Mouse (Mus musculus): Measurements from ENCODE around the gene Zfp385b.

Gene Zfp385b

GRCm38 (mm10) chr2:77515654-77516053 is 303.8 kb downstream of the Zfp385b start:
- DNase-seq (ENCODE audit: low spot score) = no peak

DNA sequence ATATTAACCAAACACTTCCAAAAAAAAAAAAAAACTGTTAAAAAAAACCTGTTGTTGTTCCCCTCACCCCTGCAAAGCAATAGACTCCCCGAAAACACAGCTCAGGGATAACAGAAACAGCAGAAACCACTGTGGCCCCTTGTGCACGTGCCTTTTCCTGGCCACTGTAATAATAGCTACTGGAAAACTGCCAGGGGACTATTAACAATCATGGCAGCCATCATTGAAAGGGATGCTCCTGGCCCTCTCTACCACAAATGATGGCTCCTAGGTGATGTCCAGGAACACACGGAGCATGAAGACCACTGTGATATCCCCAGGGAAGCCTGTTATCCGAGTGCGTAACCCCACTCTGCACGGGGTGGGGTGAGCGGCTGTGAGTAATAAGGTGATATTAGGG is 304.4 kb downstream of the Zfp385b start:
- DNase-seq (ENCODE audit: low spot score) = no peak

DNA sequence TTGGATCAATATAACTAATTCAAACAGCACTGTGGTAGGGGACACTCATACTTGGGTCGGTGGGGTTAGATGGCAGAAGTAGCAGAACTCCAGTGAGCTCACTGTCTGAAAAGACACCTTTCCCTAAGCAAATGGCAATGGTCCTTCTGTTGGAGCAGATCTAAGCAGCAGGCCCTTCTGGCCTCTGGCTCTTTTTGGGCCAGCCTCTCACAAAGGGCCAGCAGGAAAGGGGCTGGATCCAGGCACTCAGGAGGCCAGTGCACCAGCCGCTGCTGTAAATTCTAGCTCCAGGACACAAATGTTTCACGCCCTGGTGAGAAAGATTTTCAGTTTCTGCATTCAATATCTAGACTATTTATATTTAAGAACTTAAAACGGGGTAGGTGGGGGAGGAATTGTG is 305.0 kb downstream of the Zfp385b start:
- DNase-seq (ENCODE audit: low spot score) = no peak

DNA sequence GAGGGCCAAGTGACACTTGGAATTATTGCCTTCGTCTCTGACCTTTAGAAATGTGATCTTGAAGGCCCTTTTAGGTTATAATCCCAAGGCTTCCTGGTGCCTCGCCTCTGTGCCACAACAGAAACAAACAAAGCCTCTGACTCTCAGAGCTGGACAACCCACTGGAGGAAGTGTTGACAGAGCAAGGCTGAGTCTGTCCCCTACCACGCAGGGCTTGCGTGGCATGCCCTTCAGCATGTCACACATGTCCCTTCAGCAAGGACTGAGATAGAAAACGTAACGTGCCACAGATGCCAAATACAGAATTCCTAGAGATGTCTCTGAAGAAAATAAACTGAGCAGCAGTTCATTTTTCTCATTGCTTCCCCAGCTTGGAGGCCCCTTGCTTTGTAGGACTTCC is 310.7 kb downstream of the Zfp385b start:
- no peak for DNase-seq (ENCODE audit: low spot score)

GRCm38 (mm10) chr2:77506308-77506707 is 313.1 kb downstream of the Zfp385b start:
- DNase-seq (ENCODE audit: low spot score) = no peak

- DNase-seq (ENCODE audit: low spot score) = no peak
Measured at GRCm38 (mm10) chr2:77505614-77506013, 313.8 kb downstream of the Zfp385b start.

DNA sequence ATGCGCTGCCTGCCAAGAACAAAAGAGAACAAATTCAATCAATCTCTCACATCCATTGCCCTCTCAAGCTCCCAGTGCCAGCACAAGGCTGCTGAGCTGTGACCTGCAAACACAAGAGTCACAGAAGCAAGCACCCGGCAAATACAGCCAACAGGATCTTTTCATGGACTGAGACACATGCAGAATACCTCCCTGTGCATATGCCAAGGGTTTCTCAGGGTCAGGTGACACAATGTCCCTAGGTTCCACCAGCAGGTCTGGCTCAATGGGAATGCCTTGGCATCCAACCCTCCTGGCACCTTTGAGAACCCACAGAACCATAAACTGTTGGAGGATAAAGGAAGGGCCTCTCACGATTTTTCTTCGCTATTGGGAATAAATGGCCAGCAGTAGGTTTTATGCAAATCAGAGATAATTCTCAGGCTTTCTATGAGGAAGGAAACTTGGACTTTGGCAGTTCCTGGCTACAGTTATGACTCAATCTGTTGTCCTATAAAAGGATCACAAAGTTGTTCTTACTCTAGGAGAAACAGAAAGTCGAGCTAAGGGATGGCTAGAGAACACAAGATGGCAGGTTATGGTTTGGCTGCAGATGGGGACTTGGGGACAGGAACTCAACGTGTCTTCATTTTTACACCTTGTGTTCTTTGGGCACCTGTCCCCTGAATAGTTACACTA is 315.6 kb downstream of the Zfp385b start:
- no peak for DNase-seq (ENCODE audit: low spot score)

GRCm38 (mm10) chr2:77503217-77503616 is 316.2 kb downstream of the Zfp385b start:
- no peak for DNase-seq (ENCODE audit: low spot score)

DNA sequence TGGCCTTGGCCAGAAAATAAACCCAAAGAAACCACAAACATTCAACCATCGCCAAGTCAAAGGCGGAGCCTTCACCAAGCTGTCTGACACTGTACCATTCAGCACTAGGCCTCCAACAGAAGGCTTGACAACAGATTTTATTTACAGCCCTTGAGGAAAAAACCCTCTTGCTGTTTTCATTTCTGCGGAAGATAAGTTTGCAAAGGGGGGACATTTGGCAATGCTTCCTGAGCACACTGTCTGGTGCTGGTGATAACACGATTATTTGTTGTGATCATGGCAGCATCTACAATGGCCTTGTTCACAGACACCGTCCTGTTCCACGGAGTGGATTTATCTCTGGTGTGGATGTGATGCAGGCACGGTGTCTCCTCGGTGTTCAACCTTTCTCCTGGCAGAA is 317.0 kb downstream of the Zfp385b start:
- no peak for DNase-seq (ENCODE audit: low spot score)

GRCm38 (mm10) chr2:77500480-77500879 is 319.0 kb downstream of the Zfp385b start:
- no peak for DNase-seq (ENCODE audit: low spot score)

- DNase-seq (ENCODE audit: low spot score) = no peak
Measured at GRCm38 (mm10) chr2:77498379-77498778, 321.1 kb downstream of the Zfp385b start.

DNA sequence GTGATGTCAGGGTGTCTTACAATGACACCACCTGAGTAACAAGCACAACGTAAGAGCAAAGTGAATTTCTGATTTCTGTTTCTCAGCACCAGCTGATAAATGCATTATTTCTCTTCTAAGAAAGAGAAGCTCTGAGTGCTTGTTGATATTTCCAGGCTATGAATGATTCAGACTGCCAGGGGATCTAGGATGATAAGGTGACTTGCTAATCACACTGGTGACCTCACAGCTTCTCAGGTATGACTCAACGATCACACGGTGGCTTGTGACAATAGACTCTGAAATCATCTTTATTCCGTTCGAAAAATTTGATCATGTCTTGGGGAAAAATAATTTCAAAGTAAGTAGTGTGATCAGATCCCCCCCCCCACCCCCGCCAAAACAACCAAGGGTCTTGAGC is 321.5 kb downstream of the Zfp385b start:
- no peak for DNase-seq (ENCODE audit: low spot score)

GRCm38 (mm10) chr2:77496071-77496470 is 323.4 kb downstream of the Zfp385b start:
- no peak for DNase-seq (ENCODE audit: low spot score)

DNA sequence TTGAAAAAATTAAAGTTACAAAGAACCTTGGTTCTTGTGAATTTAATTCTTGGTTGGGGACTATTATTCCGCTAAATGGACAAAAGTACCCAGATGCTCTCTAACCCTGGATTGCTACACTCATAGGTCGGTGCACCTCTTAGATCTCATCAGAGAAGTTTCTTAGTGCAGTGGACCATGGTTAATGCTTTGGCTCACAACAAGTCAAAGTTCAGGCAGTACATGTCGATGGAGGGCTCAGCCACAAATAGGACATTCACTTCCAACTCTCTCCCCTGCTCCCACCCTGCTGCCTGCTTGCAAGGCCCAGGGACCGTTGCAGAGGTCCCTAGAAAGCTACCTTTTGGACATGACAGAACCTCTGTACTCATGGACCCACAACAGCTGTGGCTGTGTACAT is 324.1 kb downstream of the Zfp385b start:
- DNase-seq (ENCODE audit: low spot score) = no peak

DNA sequence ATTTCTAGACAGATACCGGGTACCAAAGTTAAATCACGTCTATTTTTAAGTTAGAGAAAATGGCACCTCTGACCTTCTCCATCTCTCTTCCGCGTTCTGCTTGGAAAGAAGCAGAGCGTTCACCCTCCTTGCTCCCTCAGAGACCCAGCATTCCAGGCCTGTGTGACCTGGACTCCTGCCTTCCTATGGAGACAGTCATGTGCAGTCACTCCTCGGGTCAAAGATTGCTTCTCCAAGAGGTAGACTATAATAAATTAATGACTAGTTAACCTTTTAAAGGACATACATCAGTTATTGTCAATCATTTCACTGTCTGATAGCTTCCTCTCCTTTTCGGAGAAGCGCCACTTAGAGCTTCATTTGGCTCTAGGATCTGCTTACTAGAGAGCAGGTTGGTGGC is 325.7 kb downstream of the Zfp385b start:
- DNase-seq (ENCODE audit: low spot score) = no peak

GRCm38 (mm10) chr2:77487151-77487550 is 332.3 kb downstream of the Zfp385b start:
- DNase-seq (ENCODE audit: low spot score) = no peak

GRCm38 (mm10) chr2:77481274-77481673 is 338.2 kb downstream of the Zfp385b start:
- DNase-seq (ENCODE audit: low spot score) = no peak

- no peak for DNase-seq (ENCODE audit: low spot score)
Measured at GRCm38 (mm10) chr2:77477536-77477935, 341.9 kb downstream of the Zfp385b start.

GRCm38 (mm10) chr2:77476444-77476843 is 343.0 kb downstream of the Zfp385b start:
- DNase-seq (ENCODE audit: low spot score) = no peak

DNA sequence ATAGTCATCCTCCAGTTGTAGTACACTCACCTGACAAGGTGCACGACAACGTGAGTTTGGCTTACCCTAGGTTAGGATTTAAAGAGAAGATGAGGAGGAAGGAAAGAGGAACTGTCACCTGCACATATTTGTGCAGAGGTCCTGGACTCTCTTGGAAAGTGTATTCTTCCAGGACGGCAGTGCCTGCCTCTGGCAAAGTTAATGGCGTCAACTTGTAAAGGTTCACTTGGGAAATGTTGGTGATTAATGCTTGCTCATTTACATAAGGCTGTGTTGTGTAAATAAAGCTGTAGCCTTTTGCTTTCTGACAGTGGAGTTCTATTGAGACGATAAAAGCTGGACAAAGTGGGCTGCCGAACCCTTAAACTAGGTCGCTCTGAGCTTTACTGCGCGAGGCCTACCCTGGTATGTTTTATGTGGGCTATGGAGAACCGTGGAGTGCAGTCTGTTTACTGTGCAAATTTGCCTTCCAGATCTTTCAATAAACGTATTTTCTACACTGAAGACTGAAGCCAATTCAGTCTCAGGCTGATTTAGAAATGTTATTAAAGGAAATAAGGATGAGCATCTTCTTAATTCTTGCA is 347.1 kb downstream of the Zfp385b start:
- DNase-seq (ENCODE audit: low spot score) = no peak

DNA sequence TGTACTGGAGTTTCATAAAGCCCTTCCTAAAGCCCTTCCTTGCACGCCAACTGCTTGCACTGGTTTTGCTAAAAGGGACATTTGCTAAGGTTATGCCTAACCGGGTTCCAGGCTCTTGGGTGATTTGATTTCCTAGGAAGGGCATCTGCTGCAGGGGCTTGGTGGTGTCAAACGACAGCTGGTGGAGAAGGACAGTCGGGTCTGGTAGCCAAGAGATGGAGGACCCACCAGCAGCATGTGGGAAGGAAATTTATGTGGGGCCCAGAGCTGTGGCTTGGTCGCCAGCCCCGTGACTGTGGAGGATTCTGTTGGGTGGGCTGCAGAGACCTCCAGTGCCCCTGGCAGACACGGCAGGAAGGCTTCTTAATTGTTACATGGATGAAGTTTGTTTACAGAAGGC is 348.7 kb downstream of the Zfp385b start:
- no peak for DNase-seq (ENCODE audit: low spot score)

DNA sequence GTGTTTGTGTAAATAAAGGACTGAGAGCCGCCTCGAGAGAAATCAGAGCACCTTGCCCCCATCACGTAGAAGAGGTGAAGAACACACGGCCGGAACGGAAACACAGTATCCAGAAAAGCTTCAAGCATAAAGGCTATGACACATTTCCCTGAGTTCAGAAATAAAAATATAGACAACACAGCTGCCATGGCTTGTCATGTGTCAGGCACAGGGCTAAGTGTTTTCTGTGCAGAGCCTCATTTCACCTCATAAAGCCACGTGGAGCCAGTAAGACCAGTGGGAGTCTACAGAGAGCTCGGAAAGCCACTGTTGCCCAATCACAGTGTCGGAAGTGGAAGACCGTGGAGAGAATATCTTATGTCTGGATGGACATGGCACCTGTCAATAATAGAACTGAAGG is 358.0 kb downstream of the Zfp385b start:
- no peak for DNase-seq (ENCODE audit: low spot score)

GRCm38 (mm10) chr2:77460011-77460410 is 359.4 kb downstream of the Zfp385b start:
- no peak for DNase-seq (ENCODE audit: low spot score)

DNA sequence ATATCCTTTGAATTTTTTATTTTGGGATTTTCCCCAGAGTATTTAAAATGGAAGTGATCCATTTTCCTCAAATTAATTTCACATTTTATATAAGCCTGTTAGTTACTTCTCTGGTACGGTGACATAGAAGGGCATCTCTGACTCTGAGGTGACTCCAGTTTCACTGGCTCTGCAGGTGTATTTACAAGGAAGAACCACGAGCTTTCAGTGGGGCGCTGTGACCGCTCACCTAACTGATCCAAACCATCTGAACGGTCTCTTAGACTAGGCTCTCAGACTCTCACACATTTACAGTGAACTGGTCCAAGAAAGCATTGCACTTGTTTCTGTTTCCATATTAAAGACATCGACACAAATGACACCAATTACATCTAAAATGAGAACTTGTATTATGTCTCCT is 361.0 kb downstream of the Zfp385b start:
- no peak for DNase-seq (ENCODE audit: low spot score)
